Mouse (Mus musculus): ENCODE measurements around the gene Usp31. TPM values are rescaled to one million over a fixed set of nuclear protein-coding genes. Genes with fewer than 3 reads are reported as not detected.
A peak's percentile ranks its signal among the peaks of the same experiment; 100 is the strongest.

The Usp31 gene
- polyA plus RNA-seq, 1 experiment from 2014 or later, result 1.3 TPM

DNA sequence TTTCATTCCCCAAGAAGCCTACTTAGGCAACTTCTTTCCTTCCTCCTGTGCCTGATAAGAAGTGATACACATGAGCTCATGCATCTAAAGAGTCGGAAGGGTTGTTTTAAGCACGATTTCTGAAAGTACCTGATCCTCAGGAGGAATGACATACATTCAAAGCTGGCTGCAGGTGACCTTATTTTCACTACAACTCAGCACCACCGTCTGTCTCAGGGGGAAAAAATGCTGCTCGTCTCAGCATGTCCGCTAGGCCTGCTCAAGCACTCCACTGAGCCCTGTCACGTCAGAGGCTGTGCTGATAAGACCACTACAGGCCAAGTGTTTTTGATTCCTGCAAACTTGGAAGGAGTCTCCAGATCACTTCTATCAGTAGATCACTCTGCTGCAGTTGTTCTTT, 5.1 kb downstream of the Usp31 start:
- H3K27me3 ChIP-seq, result no peaks in the 10 kb centered on the region
- no peaks in the 10 kb centered on the region for H3K9me3 ChIP-seq (replicated peaks)
- no peaks in the 10 kb centered on the region for H3K36me3 ChIP-seq
- ATAC-seq (replicated peaks; ENCODE audit: insufficient number of reproducible peaks, insufficient read depth, low FRiP score, low read depth), result no peak
- H3K4me2 ChIP-seq, result no peak overlapping the region
- WGBS, result 13% methylated on average over 6 of the region's 6 CpGs
- H3K9ac ChIP-seq, result no peak overlapping the region
- no peak overlapping the region for H3K27ac ChIP-seq
- H3K4me1 ChIP-seq (replicated peaks), result peaks cover 43% of the 10 kb centered on the region
- no peak overlapping the region for H3K4me3 ChIP-seq

- Histone ChIP-seq H3K4me2 (no peak overlapping the region), H3K4me3 (no peak overlapping the region), H3K9ac (no peak overlapping the region), H3K4me1 (replicated peaks) (peaks cover 34% of the 10 kb centered on the region), H3K27ac (no peak overlapping the region), H3K9me3 (replicated peaks) (no peaks in the 10 kb centered on the region), H3K36me3 (no peaks in the 10 kb centered on the region), H3K27me3 (no peaks in the 10 kb centered on the region)
- no peak for ATAC-seq (replicated peaks; ENCODE audit: insufficient number of reproducible peaks, insufficient read depth, low FRiP score, low read depth)
- 80% methylated on average over 3 of the region's 3 CpGs for WGBS
These were observed 6.6 kb downstream of the Usp31 start for GRCm38 (mm10) chr7:121700480-121700879.

GRCm38 (mm10) chr7:121699218-121699617, 7.8 kb downstream of the Usp31 start:
- Histone ChIP-seq H3K27ac (no peak overlapping the region), H3K9ac (no peak overlapping the region), H3K9me3 (replicated peaks) (no peaks in the 10 kb centered on the region), H3K4me2 (no peak overlapping the region), H3K4me3 (no peak overlapping the region), H3K4me1 (replicated peaks) (peaks cover 22% of the 10 kb centered on the region), H3K27me3 (no peaks in the 10 kb centered on the region), H3K36me3 (no peaks in the 10 kb centered on the region)
- ATAC-seq (replicated peaks; ENCODE audit: insufficient number of reproducible peaks, insufficient read depth, low FRiP score, low read depth), result no peak

GRCm38 (mm10) chr7:121697574-121697973, 9.5 kb downstream of the Usp31 start:
- H3K27me3 ChIP-seq, result no peaks in the 10 kb centered on the region
- H3K27ac ChIP-seq, result 0 out of 2 replicates have a peak overlapping the region, but pooled peaks have one; percentile 1
- H3K36me3 ChIP-seq, result no peaks in the 10 kb centered on the region
- H3K4me1 ChIP-seq (replicated peaks), result peaks cover 22% of the 10 kb centered on the region
- H3K4me3 ChIP-seq, result no peak overlapping the region
- 61% methylated on average over 1 of the region's 1 CpGs for WGBS
- no peaks in the 10 kb centered on the region for H3K9me3 ChIP-seq (replicated peaks)
- no peak overlapping the region for H3K4me2 ChIP-seq
- no peak for ATAC-seq (replicated peaks; ENCODE audit: insufficient number of reproducible peaks, insufficient read depth, low FRiP score, low read depth)
- no peak overlapping the region for H3K9ac ChIP-seq

- Histone ChIP-seq H3K4me1 (replicated peaks) (peaks cover 21% of the 10 kb centered on the region), H3K27me3 (no peaks in the 10 kb centered on the region), H3K9ac (no peak overlapping the region), H3K27ac (no peak overlapping the region), H3K4me2 (no peak overlapping the region), H3K36me3 (no peaks in the 10 kb centered on the region), H3K4me3 (no peak overlapping the region), H3K9me3 (replicated peaks) (no peaks in the 10 kb centered on the region)
- no peak for ATAC-seq (replicated peaks; ENCODE audit: insufficient number of reproducible peaks, insufficient read depth, low FRiP score, low read depth)
These were observed 9.9 kb downstream of the Usp31 start for GRCm38 (mm10) chr7:121697170-121697569.

- H3K36me3 ChIP-seq, result no peaks in the 10 kb centered on the region
- no peaks in the 10 kb centered on the region for H3K4me1 ChIP-seq (replicated peaks)
- H3K9me3 ChIP-seq (replicated peaks), result no peaks in the 10 kb centered on the region
- no peak for ATAC-seq (replicated peaks; ENCODE audit: insufficient number of reproducible peaks, insufficient read depth, low FRiP score, low read depth)
- no peaks in the 10 kb centered on the region for H3K27me3 ChIP-seq
- no peak overlapping the region for H3K27ac ChIP-seq
- no peak overlapping the region for H3K4me2 ChIP-seq
- H3K9ac ChIP-seq, result no peak overlapping the region
- no peak overlapping the region for H3K4me3 ChIP-seq
- WGBS, result 84% methylated on average over 2 of the region's 2 CpGs
These were observed 15.2 kb downstream of the Usp31 start for GRCm38 (mm10) chr7:121691803-121692202.

DNA sequence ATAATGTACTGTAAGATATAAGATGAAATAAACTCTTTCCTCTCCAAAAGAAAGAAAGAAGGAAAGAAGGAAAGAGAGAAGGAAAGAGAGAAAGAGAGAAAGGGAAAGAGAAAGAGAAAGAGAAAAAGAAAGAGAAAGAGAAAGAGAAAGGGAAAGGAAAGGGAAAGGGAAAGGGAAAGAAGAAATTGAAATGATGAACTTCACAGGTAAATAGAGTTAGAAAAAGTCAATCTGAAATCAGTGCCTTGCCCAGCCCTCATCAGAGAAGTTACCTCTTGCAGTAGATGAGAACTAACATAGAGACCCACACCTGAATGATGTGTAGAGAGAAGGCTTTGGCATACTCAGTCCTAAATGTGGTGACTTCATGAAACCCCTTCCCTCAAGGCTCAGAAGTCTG, 17.7 kb downstream of the Usp31 start:
- Histone ChIP-seq H3K9ac (no peak overlapping the region), H3K9me3 (replicated peaks) (no peaks in the 10 kb centered on the region), H3K4me1 (replicated peaks) (no peaks in the 10 kb centered on the region), H3K4me2 (no peak overlapping the region), H3K27ac (no peak overlapping the region), H3K36me3 (no peaks in the 10 kb centered on the region), H3K27me3 (no peaks in the 10 kb centered on the region), H3K4me3 (no peak overlapping the region)
- ATAC-seq (replicated peaks; ENCODE audit: insufficient number of reproducible peaks, insufficient read depth, low FRiP score, low read depth), result no peak

- Histone ChIP-seq H3K4me1 (replicated peaks) (no peaks in the 10 kb centered on the region), H3K27me3 (no peaks in the 10 kb centered on the region), H3K9ac (no peak overlapping the region), H3K27ac (no peak overlapping the region), H3K9me3 (replicated peaks) (no peaks in the 10 kb centered on the region), H3K36me3 (no peaks in the 10 kb centered on the region), H3K4me2 (no peak overlapping the region), H3K4me3 (no peak overlapping the region)
- ATAC-seq (replicated peaks; ENCODE audit: insufficient number of reproducible peaks, insufficient read depth, low FRiP score, low read depth), result no peak
- 83% methylated on average over 5 of the region's 5 CpGs for WGBS
These were observed 21.7 kb downstream of the Usp31 start for GRCm38 (mm10) chr7:121685140-121685984.

DNA sequence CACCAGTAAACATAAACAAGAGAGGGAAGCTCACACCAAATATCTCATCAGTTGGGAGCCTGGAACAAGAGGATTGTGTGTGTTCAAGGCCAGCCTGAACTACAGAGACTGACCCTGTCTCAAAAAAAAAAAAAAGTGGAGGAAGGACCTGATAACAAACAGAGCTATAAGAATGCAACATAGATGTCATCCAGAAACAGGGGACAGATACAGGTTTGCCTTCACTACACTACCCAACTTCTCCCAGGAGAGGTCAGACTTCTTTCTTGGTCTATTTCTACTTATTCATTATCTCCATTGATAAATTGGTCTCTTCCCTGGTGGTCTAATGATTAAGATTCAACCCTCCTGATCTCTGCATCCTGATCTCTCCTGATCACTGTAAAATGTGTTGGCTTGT, 25.9 kb downstream of the Usp31 start:
- ATAC-seq (replicated peaks; ENCODE audit: insufficient number of reproducible peaks, insufficient read depth, low FRiP score, low read depth), result no peak
- H3K4me1 ChIP-seq (replicated peaks), result no peaks in the 10 kb centered on the region
- H3K27me3 ChIP-seq, result no peaks in the 10 kb centered on the region

GRCm38 (mm10) chr7:121677105-121677753, 29.8 kb downstream of the Usp31 start:
- no peaks in the 10 kb centered on the region for H3K9me3 ChIP-seq (replicated peaks)
- no peak overlapping the region for H3K4me3 ChIP-seq
- no peaks in the 10 kb centered on the region for H3K4me1 ChIP-seq (replicated peaks)
- ATAC-seq (replicated peaks; ENCODE audit: insufficient number of reproducible peaks, insufficient read depth, low FRiP score, low read depth), result no peak
- 42% methylated on average over 4 of the region's 4 CpGs for WGBS
- no peak overlapping the region for H3K4me2 ChIP-seq
- H3K27me3 ChIP-seq, result no peaks in the 10 kb centered on the region
- H3K27ac ChIP-seq, result no peak overlapping the region
- peaks cover 8% of the 10 kb centered on the region for H3K36me3 ChIP-seq
- H3K9ac ChIP-seq, result no peak overlapping the region

More for the DNA sequence above, 25.9 kb downstream of the Usp31 start:
- no peak overlapping the region for H3K4me3 ChIP-seq
- H3K9me3 ChIP-seq (replicated peaks), result no peaks in the 10 kb centered on the region
- H3K4me2 ChIP-seq, result no peak overlapping the region
- no peak overlapping the region for H3K9ac ChIP-seq
- H3K27ac ChIP-seq, result no peak overlapping the region
- peaks cover 3% of the 10 kb centered on the region; the same call in 1 of the 2 replicates for H3K36me3 ChIP-seq

GRCm38 (mm10) chr7:121660705-121661104, 46.3 kb downstream of the Usp31 start:
- Histone ChIP-seq H3K36me3 (peaks cover 32% of the 10 kb centered on the region; the same call in 1 of the 2 replicates), H3K4me3 (no peak overlapping the region), H3K4me1 (replicated peaks) (peaks cover 3% of the 10 kb centered on the region; the same call in 1 of the 2 replicates), H3K27ac (no peak overlapping the region), H3K4me2 (no peak overlapping the region), H3K9me3 (replicated peaks) (no peaks in the 10 kb centered on the region), H3K9ac (no peak overlapping the region), H3K27me3 (no peaks in the 10 kb centered on the region)
- WGBS, result 65% methylated on average over 1 of the region's 1 CpGs
- ATAC-seq (replicated peaks; ENCODE audit: insufficient number of reproducible peaks, insufficient read depth, low FRiP score, low read depth), result no peak

- WGBS, result 92% methylated on average over 7 of the region's 7 CpGs
- H3K36me3 ChIP-seq, result peaks cover 32% of the 10 kb centered on the region; the same call in 1 of the 2 replicates
- H3K4me1 ChIP-seq (replicated peaks), result peaks cover 3% of the 10 kb centered on the region; the same call in 1 of the 2 replicates
These were observed 48.2 kb downstream of the Usp31 start for GRCm38 (mm10) chr7:121658866-121659265.

More at GRCm38 (mm10) chr7:121658866-121659265, 48.2 kb downstream of the Usp31 start:
- H3K9ac ChIP-seq, result no peak overlapping the region
- ATAC-seq (replicated peaks; ENCODE audit: insufficient number of reproducible peaks, insufficient read depth, low FRiP score, low read depth), result no peak
- H3K9me3 ChIP-seq (replicated peaks), result no peaks in the 10 kb centered on the region
- no peak overlapping the region for H3K27ac ChIP-seq
- no peaks in the 10 kb centered on the region for H3K27me3 ChIP-seq
- no peak overlapping the region for H3K4me3 ChIP-seq
- no peak overlapping the region for H3K4me2 ChIP-seq

All from heart, embryonic 15.5 days (tissue).